Mouse (Mus musculus) hematopoietic stem cell, adult 5-6 weeks (primary cell): ENCODE results near the gene Lrrk2. TPM values are rescaled to one million over a fixed set of nuclear protein-coding genes. Genes with fewer than 3 reads are reported as not detected.
"Not testable (repeated sequence)": the region's sequence is repeated elsewhere in the genome, so short reads cannot be mapped to it uniquely, and the experiment has no call there.

ENCODE experiments used
- ATAC-seq, 2 experiments: fragments of 125-278 bp in 1 of 2; replicated peaks in 1 of 2; 2 replicates each; pipeline ENCODE4 v1.8.0; 2016 to 2017; ENCODE audit warnings: inconsistent platforms in 2 of 2, mild to moderate bottlenecking in 2 of 2, moderate number of reproducible peaks in 2 of 2, low read depth in 1 of 2, moderate TSS enrichment in 1 of 2; ENCODE audit not compliant: low FRiP score in 2 of 2, poor library complexity in 2 of 2, severe bottlenecking in 2 of 2, insufficient read depth in 1 of 2, low TSS enrichment in 1 of 2
- total RNA-seq: library from RNA; stranded (forward); fragments of 172-1452, 232-1000 nt; gene quantifications from 2 replicates; pipeline ENCODE4 v1.2.3, GENCODE M21; 2017

The Lrrk2 gene
- total RNA-seq, 1 experiment from 2014 or later: 13.3 TPM

- ATAC-seq: no peak
These were observed 80.6 kb downstream of the Lrrk2 start for GRCm38 (mm10) chr15:91753378-91754080.

- ATAC-seq: no peak
These were observed 81.6 kb downstream of the Lrrk2 start for GRCm38 (mm10) chr15:91754546-91754945.

- peak in 1 of 2 experiments; percentile 57; a peak in 2 of 4 replicates for ATAC-seq
These were observed 82.8 kb downstream of the Lrrk2 start for GRCm38 (mm10) chr15:91755756-91756155.

- ATAC-seq: no peak
These were observed 99.1 kb downstream of the Lrrk2 start for GRCm38 (mm10) chr15:91772041-91772440.

GRCm38 (mm10) chr15:91779166-91779565 is 106.2 kb downstream of the Lrrk2 start:
- ATAC-seq: no peak

- peak; percentile 66 to 78 for ATAC-seq
These were observed 108.2 kb downstream of the Lrrk2 start for GRCm38 (mm10) chr15:91781172-91781571.

- no peak for ATAC-seq
These were observed 115.4 kb downstream of the Lrrk2 start for GRCm38 (mm10) chr15:91788338-91788737.

GRCm38 (mm10) chr15:91806463-91806862 is 133.5 kb downstream of the Lrrk2 start:
- ATAC-seq: no peak

- no peak for ATAC-seq
These were observed 162.3 kb downstream of the Lrrk2 start for GRCm38 (mm10) chr15:91835319-91835718.

GRCm38 (mm10) chr15:91837965-91838364 is 165.0 kb downstream of the Lrrk2 start, which contains the start of gene Smgc:
Smgc (plus strand) TSS chr15:91838265.
- no peak for ATAC-seq

GRCm38 (mm10) chr15:91864130-91864529 is 191.2 kb downstream of the Lrrk2 start:
- not testable (repeated sequence) for ATAC-seq

Other genes starting within 250 kb of the Lrrk2 start
- gene Slc2a13, start 99.9 kb upstream of the Lrrk2 start, total RNA-seq: 0.19 TPM in 1 of 2 replicates, not detected in the other
- not detected in 2 replicates for gene Smgc, start 165.1 kb downstream of the Lrrk2 start, total RNA-seq